Mouse (Mus musculus) kidney, adult 9 months (tissue): ENCODE data around the gene 2010003K11Rik.
"Not testable (repeated sequence)": the region's sequence is repeated elsewhere in the genome, so short reads cannot be mapped to it uniquely, and the experiment has no call there.

ENCODE experiments used
- DNase-seq: peaks from one replicate; pipeline ENCODE4 v3.0.0; 2022

The 2010003K11Rik gene

DNA sequence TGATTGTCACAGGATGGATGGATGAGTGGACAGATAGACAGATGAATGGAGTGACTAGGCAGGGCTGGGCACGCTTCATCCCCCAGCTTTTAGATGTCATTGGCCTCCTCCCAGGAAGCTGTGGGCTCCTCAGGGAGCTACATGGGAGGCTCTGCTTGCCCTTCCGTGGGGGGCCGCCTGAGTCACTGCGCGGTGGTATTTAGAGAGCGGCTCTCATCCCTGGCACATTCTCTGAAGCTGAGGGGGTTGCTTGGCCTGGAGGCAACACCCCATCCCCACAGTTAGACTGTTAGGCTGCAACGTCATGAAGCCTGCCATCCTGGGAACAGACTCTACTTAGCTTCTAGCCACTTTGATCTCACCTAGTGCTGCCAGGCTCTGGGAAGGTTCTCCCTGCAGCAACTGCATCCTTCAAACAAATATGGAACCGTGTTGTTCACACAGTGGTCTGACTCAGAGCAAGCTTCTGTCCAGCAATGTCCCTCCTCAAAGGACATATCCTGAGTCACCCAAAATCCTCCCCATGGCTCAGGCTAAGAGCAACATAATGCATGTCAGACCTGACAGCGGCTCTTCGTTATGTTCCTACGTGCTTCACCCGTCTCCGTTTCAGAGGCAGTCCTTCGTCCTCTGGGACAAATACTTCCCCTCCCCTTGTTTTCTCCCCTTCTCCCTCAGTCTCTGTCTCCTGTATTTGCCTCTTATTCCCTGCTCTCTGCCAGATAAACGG, 43.1 kb downstream of the 2010003K11Rik start:
- DNase-seq: no peak

DNA sequence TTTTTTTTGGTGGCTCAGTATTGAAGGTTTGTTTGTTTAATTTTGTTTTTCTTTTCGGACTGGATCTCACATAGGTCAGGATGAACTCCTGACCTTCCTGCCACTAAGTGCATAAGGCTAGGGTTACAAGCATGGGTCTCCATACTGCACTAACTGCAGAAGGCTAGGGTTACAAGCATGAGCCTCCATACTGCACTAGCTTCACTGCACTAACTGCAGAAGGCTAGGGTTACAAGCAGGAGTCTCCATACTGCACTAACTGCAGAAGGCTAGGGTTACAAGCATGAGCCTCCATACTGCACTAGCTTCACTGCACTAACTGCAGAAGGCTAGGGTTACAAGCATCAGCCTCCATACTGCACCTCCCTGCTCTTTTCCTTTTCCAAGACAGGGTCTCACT, 44.3 kb downstream of the 2010003K11Rik start:
- not testable (repeated sequence) for DNase-seq

DNA sequence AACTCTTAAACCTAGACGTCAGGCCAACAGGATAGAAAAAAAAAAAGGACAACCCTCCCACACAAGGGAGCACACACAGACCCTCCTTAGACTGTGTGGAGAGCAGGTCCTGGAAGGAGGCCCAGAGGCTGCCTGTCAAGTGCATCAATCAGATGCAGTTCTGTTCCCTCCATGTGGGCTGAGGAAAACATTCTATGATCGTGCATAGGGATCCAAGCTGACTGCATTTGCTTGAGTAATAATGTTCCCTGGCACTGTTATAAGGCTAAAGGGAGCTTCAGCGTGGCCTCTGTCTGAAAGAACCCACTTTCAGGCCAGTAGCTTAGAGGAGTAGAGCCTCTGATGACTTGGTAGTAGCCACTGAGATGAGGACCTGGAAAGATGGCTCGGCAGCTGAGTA, 45.9 kb downstream of the 2010003K11Rik start:
- DNase-seq: no peak

DNA sequence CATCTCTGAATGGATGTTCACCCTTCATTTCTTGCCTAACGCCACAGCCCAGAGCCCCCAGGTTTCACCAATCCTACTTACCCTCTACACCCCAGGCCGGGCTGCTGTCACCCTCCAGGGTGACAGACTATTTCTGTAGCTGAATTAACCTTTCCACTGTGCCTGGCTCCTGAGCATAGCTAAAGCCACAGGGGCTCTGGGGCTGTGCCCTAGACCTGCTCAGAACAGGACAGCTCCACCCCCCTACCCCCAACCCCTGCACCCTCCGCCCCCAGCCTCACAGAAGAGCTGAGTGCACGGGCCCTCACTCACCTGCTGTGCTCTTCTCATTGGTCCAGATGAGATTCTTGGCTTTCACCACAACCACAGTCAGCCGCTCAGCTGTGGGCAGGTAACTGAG, 46.4 kb downstream of the 2010003K11Rik start:
- DNase-seq: no peak

DNA sequence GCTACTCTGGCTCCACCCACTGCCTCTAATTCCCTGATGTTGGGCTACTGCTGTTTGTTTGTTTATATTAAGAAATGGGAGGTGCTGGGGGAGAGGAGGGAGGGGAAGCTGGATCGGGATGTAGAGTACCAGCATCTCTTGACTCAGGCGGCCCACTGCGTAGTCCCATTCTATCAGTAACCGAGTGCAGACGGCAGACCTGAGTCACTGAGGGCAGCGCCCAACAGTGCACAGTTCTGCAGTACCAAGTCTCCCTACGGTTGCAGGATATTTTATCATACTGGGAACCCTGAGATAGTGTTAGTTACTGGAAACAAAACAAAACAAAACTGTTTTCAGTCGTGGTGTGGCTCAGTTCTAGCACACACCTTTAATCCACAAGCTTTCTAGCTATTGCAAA, 47.3 kb downstream of the 2010003K11Rik start:
- DNase-seq: no peak

DNA sequence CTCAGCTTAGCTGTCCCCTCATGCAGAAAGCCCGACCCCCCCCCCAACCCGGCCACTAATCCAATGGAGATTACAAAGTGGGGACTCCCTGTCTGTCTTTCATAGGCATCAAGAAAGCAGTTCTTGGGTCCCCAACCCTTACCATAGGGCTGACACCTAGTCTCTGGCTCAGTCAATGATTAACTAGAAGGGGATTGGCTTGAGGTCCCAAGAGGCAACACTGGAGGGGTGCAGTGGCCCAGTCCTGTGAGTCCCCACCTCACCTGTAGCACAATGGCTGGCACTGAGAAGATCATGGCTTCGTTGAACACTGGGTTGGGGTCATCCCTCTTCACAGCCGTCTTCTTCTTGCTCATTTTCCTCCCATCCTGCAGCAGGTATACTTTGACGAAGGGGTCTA, 47.7 kb downstream of the 2010003K11Rik start:
- no peak for DNase-seq

DNA sequence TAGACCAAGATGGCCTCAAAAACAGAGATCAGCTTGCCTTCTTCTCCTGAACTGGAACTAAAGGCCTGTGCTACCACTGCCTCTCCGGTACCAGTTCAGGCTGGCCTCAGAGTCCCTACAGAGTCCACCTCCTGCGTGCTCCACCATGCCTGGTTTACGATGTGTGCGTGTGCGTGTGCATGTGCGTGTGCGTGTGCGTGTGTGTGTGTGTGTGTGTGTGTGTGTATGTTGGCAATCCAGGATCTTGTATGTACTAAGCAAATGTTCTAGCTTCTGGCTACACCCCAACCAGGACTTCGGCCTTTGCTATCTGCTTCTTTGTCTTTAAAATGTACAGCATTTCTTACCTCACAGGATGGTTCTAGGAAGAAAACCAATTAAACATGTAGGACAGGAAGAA, 49.2 kb downstream of the 2010003K11Rik start:
- no peak for DNase-seq

DNA sequence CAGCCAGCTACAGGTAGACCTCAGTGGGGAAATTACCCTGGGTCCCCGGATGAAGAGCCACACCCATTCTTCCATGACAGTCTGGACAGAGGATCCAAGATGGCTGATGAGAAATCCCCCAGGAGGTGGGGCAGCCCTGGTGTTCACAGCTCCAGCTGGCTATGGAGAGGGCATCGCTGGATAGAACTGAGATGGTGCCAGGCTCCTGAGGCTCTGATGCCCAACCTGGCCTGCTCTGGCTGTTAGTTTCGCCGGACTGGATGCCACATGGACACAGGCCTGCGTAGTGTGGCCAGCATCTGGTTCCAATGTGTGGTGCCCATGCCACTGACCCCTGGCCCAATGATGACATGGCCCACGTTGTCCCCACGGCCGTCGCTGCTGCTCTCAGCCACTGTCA, 50.9 kb downstream of the 2010003K11Rik start:
- no peak for DNase-seq
